Mouse (Mus musculus) neural tube, embryonic 15.5 days (tissue): Measurements from ENCODE around the gene Cenpj. TPM values are rescaled to one million over a fixed set of nuclear protein-coding genes. Genes with fewer than 3 reads are reported as not detected.
A peak's percentile ranks its signal among the peaks of the same experiment; 100 is the strongest.

ENCODE experiments used
- ATAC-seq: fragments of 200-750 bp; cut with Nextera tagmentation; 2 replicates; pipeline ENCODE4 v1.8.0; 2017; ENCODE audit warnings: mild to moderate bottlenecking, moderate TSS enrichment, moderate library complexity; ENCODE audit not compliant: low FRiP score
- H3K27ac ChIP-seq: fragments of 300-500 bp; sonication (generic); replicated peaks from 2 replicates; pipeline ENCODE4 v1.5.1; 2015; ENCODE audit warnings: mild to moderate bottlenecking, inconsistent platforms
- H3K27me3 ChIP-seq: fragments of 300-500 bp; sonication (generic); replicated peaks from 2 replicates; pipeline ENCODE4 v1.6.1; 2015; ENCODE audit warnings: inconsistent platforms
- H3K36me3 ChIP-seq: fragments of 300-500 bp; sonication (generic); 2 replicates; pipeline ENCODE4 v1.6.1; 2015; ENCODE audit warnings: inconsistent platforms
- H3K4me1 ChIP-seq: fragments of 300-500 bp; sonication (generic); 2 replicates; pipeline ENCODE4 v1.6.1; 2015; ENCODE audit warnings: inconsistent platforms
- H3K4me2 ChIP-seq: fragments of 300-500 bp; sonication (generic); 2 replicates; pipeline ENCODE4 v1.6.1; 2015; ENCODE audit warnings: inconsistent platforms, mild to moderate bottlenecking, moderate library complexity
- H3K4me3 ChIP-seq: fragments of 300-500 bp; sonication (generic); replicated peaks from 2 replicates; pipeline ENCODE4 v1.5.1; 2015; ENCODE audit warnings: mild to moderate bottlenecking, inconsistent platforms
- H3K9ac ChIP-seq: fragments of 300-500 bp; sonication (generic); replicated peaks from 2 replicates; pipeline ENCODE4 v1.6.1; 2015; ENCODE audit warnings: mild to moderate bottlenecking, inconsistent platforms
- H3K9me3 ChIP-seq: fragments of 300-500 bp; sonication (generic); replicated peaks from 2 replicates; pipeline ENCODE4 v1.6.1; 2016; ENCODE audit warnings: inconsistent platforms
- WGBS: fragments of 180-500 bp; shearing (Covaris S2); methylation state at CpG from one replicate; pipeline ENCODE4 v1.1.7; 2015; ENCODE audit warnings: mixed read lengths; 5-methylcytosine and 5-hydroxymethylcytosine counted together
- polyA plus RNA-seq: library from polyadenylated mRNA; unstranded; fragments of >200 nt; fragmentation: Nextera tagmentation; extraction: Ambion mirVana; gene quantifications from 2 replicates; pipeline ENCODE4 v1.2.1, GENCODE M21; 2015

Gene Cenpj
- polyA plus RNA-seq = 3.9 and 5.6 TPM in 2 replicates

DNA sequence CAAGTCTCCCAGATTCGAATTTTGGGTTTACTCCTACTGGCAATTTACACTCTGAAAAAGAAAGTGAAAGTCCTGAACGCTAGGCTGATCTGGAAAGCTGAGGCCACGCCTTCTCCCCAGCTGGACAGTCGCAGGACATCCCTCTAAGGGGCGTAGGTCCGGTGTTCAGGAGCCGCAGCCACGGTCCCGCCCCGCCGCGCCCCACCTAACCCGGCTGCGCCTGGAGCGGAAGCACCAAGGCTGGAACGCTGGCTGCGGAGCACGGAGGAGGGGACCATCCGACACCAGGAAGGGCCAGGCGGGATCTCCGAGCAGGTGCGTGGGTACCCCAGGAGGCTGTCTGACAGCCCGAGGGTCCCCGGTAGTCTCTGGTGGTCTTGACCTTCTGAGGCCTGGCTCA lies at the start of gene Cenpj, which contains the start of gene Parp4:
Cenpj (minus strand) TSS at position 10 of the 400 bp plus-strand sequence.
Parp4 (plus strand) TSS at position 204 of the 400 bp plus-strand sequence.
- peak within 1 kb of the TSS; percentile 3; the same call in 1 of the 2 replicates for H3K9ac ChIP-seq
- H3K4me1 ChIP-seq = peaks cover 8% of the 10 kb centered on the region
- H3K4me3 ChIP-seq = peak within 1 kb of the TSS; percentile 37
- H3K36me3 ChIP-seq = no peaks in the 10 kb centered on the region
- H3K4me2 ChIP-seq = peak within 1 kb of the TSS; percentile 52
- H3K9me3 ChIP-seq = no peaks in the 10 kb centered on the region
- no peaks in the 10 kb centered on the region for H3K27me3 ChIP-seq
- under 1% methylated on average over 24 of the region's 24 CpGs for WGBS
- H3K27ac ChIP-seq = no peak within 1 kb of the TSS
- ATAC-seq = no peak

DNA sequence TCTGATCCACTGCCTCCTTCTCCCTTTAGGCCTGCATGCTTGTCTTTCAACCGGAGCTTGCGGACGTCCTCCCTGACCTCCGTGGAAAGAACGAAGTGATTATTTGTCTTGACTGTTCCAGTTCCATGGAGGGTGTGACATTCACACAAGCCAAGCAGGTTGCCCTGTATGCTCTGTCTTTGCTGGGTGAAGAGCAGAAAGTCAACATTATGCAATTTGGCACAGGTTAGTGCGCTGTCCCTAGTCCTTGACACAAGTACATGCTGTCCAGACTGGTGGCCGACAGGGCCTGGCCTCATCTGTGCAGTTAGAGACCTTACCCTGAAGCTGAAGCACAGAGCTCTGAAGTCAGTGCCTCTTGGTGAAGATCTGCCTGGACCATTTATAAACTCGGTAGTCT lies 45.2 kb upstream of the Cenpj start:
- no peak overlapping the region for H3K27ac ChIP-seq
- no peak overlapping the region for H3K9ac ChIP-seq
- H3K27me3 ChIP-seq = no peaks in the 10 kb centered on the region
- no peak overlapping the region for H3K4me2 ChIP-seq
- no peak overlapping the region for H3K4me3 ChIP-seq
- WGBS = 91% methylated on average over 8 of the region's 8 CpGs
- ATAC-seq = no peak
- no peaks in the 10 kb centered on the region for H3K36me3 ChIP-seq
- H3K9me3 ChIP-seq = no peaks in the 10 kb centered on the region
- H3K4me1 ChIP-seq = no peaks in the 10 kb centered on the region

DNA sequence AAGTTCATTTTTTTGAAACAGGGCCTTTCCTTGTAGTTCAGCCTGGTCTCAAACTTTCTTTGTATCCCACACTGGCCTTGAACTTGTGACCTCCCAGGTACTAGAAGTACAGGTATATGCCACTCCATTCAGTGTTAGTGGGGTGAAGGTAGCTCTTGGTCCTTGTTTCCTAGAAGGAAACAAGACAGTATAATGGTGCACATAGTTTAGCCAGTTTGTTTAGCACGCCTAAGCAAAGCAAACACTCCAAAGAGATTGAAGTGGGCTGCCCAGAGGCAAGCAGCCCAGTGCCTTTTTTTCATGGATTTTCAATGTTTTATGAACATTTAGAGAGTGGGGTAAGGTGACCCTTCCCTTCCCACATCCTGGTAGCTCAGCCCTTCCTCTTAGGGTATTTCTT lies 42.2 kb upstream of the Cenpj start:
- no peak overlapping the region for H3K9ac ChIP-seq
- no peaks in the 10 kb centered on the region for H3K36me3 ChIP-seq
- 81% methylated on average over 1 of the region's 1 CpGs for WGBS
- no peak for ATAC-seq
- no peak overlapping the region for H3K4me2 ChIP-seq
- no peak overlapping the region for H3K4me3 ChIP-seq
- H3K27ac ChIP-seq = no peak overlapping the region
- no peaks in the 10 kb centered on the region for H3K9me3 ChIP-seq
- no peaks in the 10 kb centered on the region for H3K4me1 ChIP-seq
- no peaks in the 10 kb centered on the region for H3K27me3 ChIP-seq

DNA sequence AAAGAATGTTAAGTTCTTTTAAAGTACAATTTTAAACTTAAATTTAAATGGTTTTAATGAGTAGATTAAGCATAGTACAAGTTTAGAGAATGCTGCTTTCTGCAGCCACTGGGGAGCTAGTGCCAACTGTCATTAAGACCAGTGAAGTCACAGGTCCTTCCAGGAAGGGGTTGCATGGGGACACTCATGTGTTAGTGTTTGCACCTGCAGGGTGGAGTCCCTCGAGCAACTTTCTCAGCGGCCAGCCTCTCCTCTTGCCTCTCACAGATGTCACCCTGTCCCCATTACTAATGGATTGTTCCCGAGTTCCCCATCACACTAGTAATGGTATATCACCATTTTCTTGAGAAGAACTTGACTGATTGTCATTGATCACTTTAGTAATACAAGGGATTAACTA lies 38.0 kb upstream of the Cenpj start:
- Histone ChIP-seq H3K27ac (no peak overlapping the region), H3K36me3 (no peaks in the 10 kb centered on the region)
- no peak for ATAC-seq

DNA sequence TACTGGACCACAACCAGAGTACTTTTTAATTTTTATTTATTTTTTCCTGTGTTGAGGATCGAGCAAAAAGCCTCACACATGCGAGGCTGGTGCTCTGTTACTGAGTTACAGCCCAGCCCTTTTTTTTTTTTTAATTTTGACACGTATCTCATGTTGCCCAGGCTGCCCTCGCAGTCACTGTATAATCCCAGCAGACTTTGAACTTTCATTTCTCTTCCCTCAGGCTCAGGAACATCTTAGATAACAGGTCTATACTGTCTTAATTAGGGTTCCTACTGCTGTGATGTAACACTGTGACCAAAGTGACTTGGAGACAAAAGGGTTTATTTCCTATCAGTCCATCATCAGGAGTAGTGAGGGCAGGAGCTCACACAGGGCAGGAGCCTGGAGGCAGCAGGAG lies 29.9 kb upstream of the Cenpj start:
- WGBS = 89% methylated on average over 4 of the region's 4 CpGs
- no peak for ATAC-seq
- Histone ChIP-seq H3K4me1 (no peaks in the 10 kb centered on the region), H3K27ac (no peak overlapping the region), H3K4me2 (no peak overlapping the region), H3K36me3 (no peaks in the 10 kb centered on the region), H3K27me3 (no peaks in the 10 kb centered on the region), H3K9me3 (no peaks in the 10 kb centered on the region), H3K9ac (no peak overlapping the region), H3K4me3 (no peak overlapping the region)

More for the DNA sequence above, 38.0 kb upstream of the Cenpj start:
- Histone ChIP-seq H3K9ac (no peak overlapping the region), H3K27me3 (no peaks in the 10 kb centered on the region), H3K4me2 (no peak overlapping the region), H3K9me3 (no peaks in the 10 kb centered on the region), H3K4me1 (no peaks in the 10 kb centered on the region), H3K4me3 (no peak overlapping the region)
- 86% methylated on average over 3 of the region's 3 CpGs for WGBS

DNA sequence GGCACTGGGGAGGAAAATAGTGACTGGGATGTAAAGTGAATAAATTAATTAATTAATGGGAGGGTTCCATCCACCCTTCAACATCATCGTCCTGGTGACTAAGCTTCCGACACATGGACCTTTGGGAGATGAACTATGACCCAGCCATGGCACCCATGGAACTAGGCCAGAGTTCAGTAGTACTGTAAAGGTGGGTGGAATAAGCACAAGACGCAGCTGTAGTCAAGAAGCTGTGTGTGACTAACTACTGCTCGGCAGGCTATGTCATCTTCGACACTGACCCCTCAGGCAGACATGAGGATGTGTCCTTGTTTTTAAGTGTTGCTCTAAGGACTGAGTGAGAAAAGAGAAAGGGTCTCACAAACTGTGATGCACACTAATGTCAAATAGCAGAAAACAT lies 29.2 kb upstream of the Cenpj start:
- no peak overlapping the region for H3K4me3 ChIP-seq
- no peaks in the 10 kb centered on the region for H3K4me1 ChIP-seq
- H3K4me2 ChIP-seq = no peak overlapping the region
- H3K36me3 ChIP-seq = no peaks in the 10 kb centered on the region
- no peaks in the 10 kb centered on the region for H3K27me3 ChIP-seq
- whole genome bisulfite sequencing = 92% methylated on average over 5 of the region's 5 CpGs
- ATAC-seq = no peak
- H3K27ac ChIP-seq = no peak overlapping the region
- H3K9me3 ChIP-seq = no peaks in the 10 kb centered on the region
- no peak overlapping the region for H3K9ac ChIP-seq

DNA sequence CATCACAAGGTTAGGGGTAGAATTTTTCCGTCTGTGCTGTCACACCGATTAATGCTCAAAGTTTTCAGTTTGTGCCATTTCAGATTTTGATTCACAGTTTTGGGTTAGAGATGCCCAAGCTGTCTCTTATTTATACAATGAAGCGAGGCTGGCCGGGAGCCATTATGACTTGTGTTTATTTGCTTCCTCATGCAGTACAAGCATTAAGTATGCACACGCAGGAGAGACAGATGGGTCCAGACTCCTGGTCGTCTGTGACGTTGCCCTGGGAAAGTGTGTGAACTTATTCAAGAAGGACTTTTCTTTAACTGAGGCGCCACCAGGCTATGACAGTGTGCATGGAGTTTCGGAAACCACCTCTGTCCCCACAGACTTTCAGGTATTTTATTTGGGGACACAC lies 26.8 kb upstream of the Cenpj start:
- H3K9me3 ChIP-seq = no peaks in the 10 kb centered on the region
- no peaks in the 10 kb centered on the region for H3K27me3 ChIP-seq
- no peak overlapping the region for H3K9ac ChIP-seq
- H3K4me2 ChIP-seq = no peak overlapping the region
- no peaks in the 10 kb centered on the region for H3K4me1 ChIP-seq
- WGBS = 83% methylated on average over 9 of the region's 9 CpGs
- no peak overlapping the region for H3K4me3 ChIP-seq
- H3K36me3 ChIP-seq = no peaks in the 10 kb centered on the region
- ATAC-seq = no peak
- no peak overlapping the region for H3K27ac ChIP-seq

DNA sequence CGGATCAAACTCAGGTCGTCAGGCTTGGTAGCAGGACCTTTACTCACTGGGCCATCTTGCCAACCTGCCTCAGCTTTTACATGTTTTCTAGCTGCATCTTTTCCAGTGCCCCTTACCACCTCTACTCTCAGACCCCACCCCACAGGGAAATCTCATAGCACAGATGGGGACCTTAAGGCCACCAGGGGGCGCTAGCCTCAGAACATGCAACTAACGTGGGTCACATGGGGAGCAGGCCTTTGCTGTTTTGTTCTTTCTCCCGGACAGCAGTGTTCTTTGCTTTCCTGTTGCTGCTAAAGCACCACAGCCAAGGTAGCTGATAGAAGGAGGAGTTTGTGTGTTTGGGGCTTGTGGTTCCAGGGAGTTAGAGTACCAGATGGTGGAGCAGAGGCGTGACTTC lies 23.5 kb upstream of the Cenpj start:
- Histone ChIP-seq H3K4me2 (no peak overlapping the region), H3K9me3 (no peaks in the 10 kb centered on the region), H3K36me3 (no peaks in the 10 kb centered on the region), H3K4me3 (no peak overlapping the region), H3K27me3 (no peaks in the 10 kb centered on the region), H3K27ac (no peak overlapping the region), H3K9ac (no peak overlapping the region), H3K4me1 (no peaks in the 10 kb centered on the region)
- ATAC-seq = no peak
- WGBS = 38% methylated on average over 6 of the region's 6 CpGs

DNA sequence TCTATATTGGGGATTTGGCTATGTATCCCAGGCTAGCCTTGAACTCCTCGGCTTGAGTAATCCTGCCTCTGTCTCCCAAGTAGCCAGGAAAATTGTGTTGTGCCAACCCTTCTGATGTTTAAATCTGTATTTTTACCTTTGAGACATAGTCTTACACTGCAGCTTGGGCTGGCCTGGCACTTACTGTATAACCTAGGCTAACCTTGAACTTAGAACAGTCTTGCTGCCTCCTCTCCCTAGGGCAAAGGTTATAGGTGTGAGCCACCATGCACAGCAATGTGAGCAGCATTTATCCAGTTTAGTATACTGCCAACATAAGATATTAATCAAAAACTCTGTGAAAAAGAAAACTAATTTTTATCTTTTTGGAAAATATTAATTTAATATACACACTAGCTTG lies 19.6 kb upstream of the Cenpj start:
- ATAC-seq = no peak
- H3K4me1 ChIP-seq = no peaks in the 10 kb centered on the region
- no peak overlapping the region for H3K4me3 ChIP-seq
- H3K27ac ChIP-seq = no peak overlapping the region
- WGBS = 97% methylated on average over 1 of the region's 1 CpGs
- H3K9ac ChIP-seq = no peak overlapping the region
- H3K9me3 ChIP-seq = no peaks in the 10 kb centered on the region
- H3K27me3 ChIP-seq = no peaks in the 10 kb centered on the region
- H3K36me3 ChIP-seq = no peaks in the 10 kb centered on the region
- H3K4me2 ChIP-seq = no peak overlapping the region

DNA sequence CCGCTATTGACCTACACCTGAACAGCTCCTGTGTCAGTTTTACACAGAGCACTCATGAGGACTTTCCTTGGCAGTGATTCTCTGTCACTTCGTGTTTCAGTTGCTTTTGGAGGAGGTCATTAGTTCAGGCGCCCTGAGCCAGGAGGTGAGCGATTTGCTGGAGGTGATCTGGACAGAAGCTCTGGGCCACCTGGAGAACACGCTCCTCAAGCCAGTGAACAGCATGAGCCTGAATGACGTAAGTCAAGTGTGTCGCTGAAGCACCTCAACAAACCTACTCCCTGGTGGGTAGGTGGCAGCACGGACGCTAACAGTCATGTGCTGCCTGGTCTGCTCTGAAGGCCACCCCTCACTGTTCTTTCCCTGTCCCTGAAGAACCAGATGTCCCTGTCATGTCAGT lies 17.0 kb upstream of the Cenpj start:
- H3K4me2 ChIP-seq = no peak overlapping the region
- no peak overlapping the region for H3K27ac ChIP-seq
- no peak overlapping the region for H3K4me3 ChIP-seq
- ATAC-seq = no peak
- no peaks in the 10 kb centered on the region for H3K27me3 ChIP-seq
- 91% methylated on average over 9 of the region's 9 CpGs for WGBS
- no peaks in the 10 kb centered on the region for H3K9me3 ChIP-seq
- H3K4me1 ChIP-seq = no peaks in the 10 kb centered on the region
- H3K9ac ChIP-seq = no peak overlapping the region
- no peaks in the 10 kb centered on the region for H3K36me3 ChIP-seq

DNA sequence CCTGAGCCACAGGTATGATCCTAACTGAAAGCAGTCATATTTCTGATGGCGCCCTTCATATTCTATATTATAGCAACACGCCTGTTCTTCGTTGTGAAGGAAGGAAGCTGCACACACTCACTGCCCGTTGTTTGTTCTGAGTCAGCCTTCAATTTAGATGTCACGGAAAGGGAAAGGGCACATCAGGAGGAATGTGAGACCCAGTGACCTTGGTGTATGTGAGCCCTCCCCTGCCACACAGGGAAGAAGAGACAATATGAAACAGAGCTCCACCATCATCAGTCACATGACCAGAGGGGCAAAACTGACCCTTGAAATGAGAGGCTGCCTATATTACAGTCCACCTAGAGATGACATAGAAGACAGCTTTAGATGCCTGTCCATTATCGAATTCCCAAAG lies 7.1 kb upstream of the Cenpj start:
- no peak overlapping the region for H3K4me3 ChIP-seq
- H3K9me3 ChIP-seq = no peaks in the 10 kb centered on the region
- H3K27ac ChIP-seq = no peak overlapping the region
- no peak overlapping the region for H3K9ac ChIP-seq
- no peaks in the 10 kb centered on the region for H3K36me3 ChIP-seq
- H3K27me3 ChIP-seq = no peaks in the 10 kb centered on the region
- H3K4me2 ChIP-seq = no peak overlapping the region
- H3K4me1 ChIP-seq = no peaks in the 10 kb centered on the region
- ATAC-seq = no peak
- WGBS = 91% methylated on average over 6 of the region's 6 CpGs

DNA sequence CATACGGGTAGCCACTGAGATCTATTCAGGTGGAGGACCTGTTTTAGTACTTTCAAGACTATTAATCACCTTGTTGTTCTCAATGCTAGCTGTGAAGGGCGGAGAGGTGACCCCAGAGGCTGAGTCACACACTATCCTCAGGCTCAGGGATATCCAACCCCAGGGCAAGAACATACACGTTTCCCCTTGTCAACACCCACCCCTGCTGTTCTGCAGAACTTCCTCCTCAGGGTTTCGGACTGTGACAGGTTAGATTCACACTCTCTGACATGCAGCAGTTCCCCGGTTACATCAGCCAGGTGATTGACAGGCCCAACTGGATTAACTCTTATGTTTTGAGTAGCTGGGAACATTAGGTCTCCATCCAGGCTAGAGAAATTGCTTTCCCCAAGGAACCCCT lies 5.9 kb upstream of the Cenpj start:
- no peaks in the 10 kb centered on the region for H3K36me3 ChIP-seq

DNA sequence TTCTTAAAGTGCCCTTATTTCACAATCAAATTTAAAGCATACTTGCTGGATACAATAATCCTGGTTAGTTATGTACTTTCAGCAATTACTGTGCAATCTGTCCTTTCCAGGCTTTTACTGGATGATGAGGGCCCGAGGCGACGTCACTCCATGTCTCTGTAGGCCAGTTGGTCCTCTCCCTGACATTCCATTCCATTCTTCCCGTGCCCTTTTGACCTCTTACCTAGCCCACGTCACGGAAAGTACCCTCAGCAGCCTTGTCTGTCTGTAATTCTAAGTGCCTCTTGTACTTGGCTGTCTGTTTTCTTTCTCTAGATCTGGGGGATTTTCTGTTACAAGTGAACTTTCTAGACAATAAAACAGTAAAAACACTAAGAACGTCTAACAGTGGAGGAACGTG lies 3.8 kb upstream of the Cenpj start:
- H3K4me3 ChIP-seq = no peak overlapping the region
- ATAC-seq = no peak
- 54% methylated on average over 8 of the region's 8 CpGs for WGBS

More for the DNA sequence above, 5.9 kb upstream of the Cenpj start:
- WGBS = 69% methylated on average over 5 of the region's 5 CpGs
- H3K9me3 ChIP-seq = no peaks in the 10 kb centered on the region
- H3K4me3 ChIP-seq = no peak overlapping the region
- no peak overlapping the region for H3K27ac ChIP-seq
- H3K4me1 ChIP-seq = no peaks in the 10 kb centered on the region
- no peak overlapping the region for H3K9ac ChIP-seq
- H3K4me2 ChIP-seq = no peak overlapping the region
- no peak for ATAC-seq
- H3K27me3 ChIP-seq = no peaks in the 10 kb centered on the region

More for the DNA sequence above, 3.8 kb upstream of the Cenpj start:
- H3K4me2 ChIP-seq = no peak overlapping the region
- H3K27ac ChIP-seq = no peak overlapping the region
- no peaks in the 10 kb centered on the region for H3K27me3 ChIP-seq
- no peaks in the 10 kb centered on the region for H3K9me3 ChIP-seq
- H3K9ac ChIP-seq = no peak overlapping the region
- peaks cover 4% of the 10 kb centered on the region; the same call in 1 of the 2 replicates for H3K4me1 ChIP-seq
- H3K36me3 ChIP-seq = no peaks in the 10 kb centered on the region
